Mouse (Mus musculus) bone marrow macrophage, adult 2 months (primary cell): ENCODE data around the gene Gm379. TPM values are rescaled to one million over a fixed set of nuclear protein-coding genes. Genes with fewer than 3 reads are reported as not detected.

ENCODE experiments used
- H3K27ac ChIP-seq: 2 replicates; pipeline ENCODE4 v1.5.1; 2012; ENCODE audit warnings: low read depth, low read length; ENCODE audit not compliant: insufficient read depth
- H3K4me1 ChIP-seq: 2 replicates; pipeline ENCODE4 v1.6.1; 2012; ENCODE audit warnings: low read length; ENCODE audit not compliant: control insufficient read depth, insufficient read depth
- H3K4me3 ChIP-seq: 2 replicates; pipeline ENCODE4 v1.5.1; 2012; ENCODE audit warnings: mild to moderate bottlenecking, low read length, moderate library complexity; ENCODE audit not compliant: insufficient read depth
- CTCF ChIP-seq: IDR thresholded peaks from 2 replicates; pipeline ENCODE4 v1.5.1; 2012; ENCODE audit warnings: low read depth, mild to moderate bottlenecking, low read length, moderate library complexity
- POLR2A ChIP-seq: IDR thresholded peaks from 2 replicates; pipeline ENCODE4 v1.6.1; 2012; ENCODE audit warnings: mild to moderate bottlenecking, low read depth, low read length, borderline replicate concordance
- polyA plus RNA-seq: library from polyadenylated mRNA; stranded (reverse); fragments of >200 nt; gene quantifications from 2 replicates; pipeline ENCODE4 v1.2.4, GENCODE M21; 2012; ENCODE audit not compliant: missing spikeins, insufficient read depth, insufficient read length

The Gm379 gene
- not detected in 2 replicates for polyA plus RNA-seq

DNA sequence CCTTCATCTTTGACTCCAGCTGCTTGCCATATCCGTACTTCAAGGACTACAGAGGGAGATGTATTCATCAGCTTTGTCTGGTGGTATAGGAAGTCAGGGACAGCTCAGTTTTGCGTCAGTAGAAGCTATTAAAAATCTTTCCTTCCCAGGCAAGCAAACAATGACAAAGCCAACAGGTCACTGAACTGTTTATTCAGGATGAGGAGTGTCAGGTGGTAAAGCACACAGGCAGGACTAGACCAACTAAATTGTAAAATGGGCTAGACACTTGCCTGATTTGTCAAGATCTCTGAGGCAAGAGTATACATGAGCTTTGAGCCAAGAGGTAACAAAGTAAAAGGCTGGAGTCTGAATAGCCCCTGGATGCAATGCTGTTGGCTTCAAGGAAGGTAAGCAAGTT, at the start of gene Gm379:
Gene Gm379, minus strand, starts transcription at position 7 of the 400 bp plus-strand sequence.
- H3K4me3 ChIP-seq, result no peak within 1 kb of the TSS
- no peaks in the 10 kb centered on the region for H3K4me1 ChIP-seq
- H3K27ac ChIP-seq, result no peak within 1 kb of the TSS
- TF ChIP-seq POLR2A, result no peak
- no peak for TF ChIP-seq CTCF

DNA sequence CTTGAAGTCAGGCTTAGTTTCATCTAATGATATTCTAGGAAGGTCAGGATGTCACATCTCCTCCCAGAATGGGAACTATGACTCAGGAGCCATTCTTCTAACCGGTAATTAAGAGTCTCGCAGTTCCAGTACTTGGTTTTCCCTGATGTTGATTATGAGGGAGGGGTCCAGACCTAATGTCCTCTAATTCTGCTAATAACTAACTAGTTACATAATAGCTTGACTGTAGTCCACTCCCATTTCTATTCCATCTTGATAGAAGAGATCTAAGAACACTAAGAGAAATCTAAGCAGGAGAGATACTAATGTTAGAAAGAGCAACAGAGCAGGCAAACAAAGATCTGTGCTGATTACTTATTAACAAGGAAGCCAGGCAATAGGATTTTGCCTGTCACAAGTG, 39.6 kb upstream of the Gm379 start:
- H3K4me1 ChIP-seq, result no peaks in the 10 kb centered on the region
- no peak overlapping the region for H3K4me3 ChIP-seq
- no peak overlapping the region for H3K27ac ChIP-seq
- TF ChIP-seq CTCF, result no peak
- TF ChIP-seq POLR2A, result no peak

DNA sequence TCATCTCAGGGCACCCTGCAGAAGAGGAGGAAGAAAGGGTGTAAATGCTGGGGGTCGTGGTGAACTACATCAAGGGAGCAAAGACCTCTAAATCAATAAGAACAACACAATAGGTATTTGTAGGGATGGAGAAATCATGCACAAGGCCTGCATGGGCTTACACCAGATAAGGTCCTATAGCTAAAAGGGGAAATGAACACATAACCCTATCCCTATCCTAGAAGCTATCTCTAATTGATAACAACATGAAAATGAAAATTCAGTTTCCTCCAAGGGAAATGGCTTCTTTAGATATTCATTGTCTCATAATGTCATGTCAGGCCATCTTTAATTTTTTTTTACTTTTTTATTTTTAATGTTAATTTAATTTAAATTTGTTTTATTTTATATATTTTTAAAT, 4.2 kb upstream of the Gm379 start:
- no peak for TF ChIP-seq POLR2A
- TF ChIP-seq CTCF, result no peak
- Histone ChIP-seq H3K4me1 (no peaks in the 10 kb centered on the region), H3K27ac (no peak overlapping the region), H3K4me3 (no peak overlapping the region)

DNA sequence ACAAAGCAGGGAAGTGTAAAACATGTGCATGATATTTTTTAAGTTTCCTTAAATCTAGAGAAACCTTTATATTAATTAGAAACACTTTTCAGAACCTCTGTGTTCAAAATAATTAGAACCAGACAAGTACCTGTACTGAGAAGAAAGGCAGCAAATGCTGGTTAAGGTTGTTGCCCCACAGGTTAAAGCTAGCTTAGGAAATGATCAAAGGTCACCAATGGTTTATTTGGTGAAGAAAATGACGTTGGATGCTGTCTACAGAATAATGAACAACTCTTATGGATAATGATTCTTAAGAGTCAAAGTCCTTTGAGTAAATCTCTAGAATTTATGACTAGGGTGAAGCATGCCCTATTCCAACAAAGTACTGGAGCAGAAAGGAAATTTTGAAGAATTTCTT, 42.7 kb downstream of the Gm379 start:
- no peak overlapping the region for H3K27ac ChIP-seq
- no peak overlapping the region for H3K4me3 ChIP-seq
- H3K4me1 ChIP-seq, result no peaks in the 10 kb centered on the region
- no peak for TF ChIP-seq POLR2A
- no peak for TF ChIP-seq CTCF

DNA sequence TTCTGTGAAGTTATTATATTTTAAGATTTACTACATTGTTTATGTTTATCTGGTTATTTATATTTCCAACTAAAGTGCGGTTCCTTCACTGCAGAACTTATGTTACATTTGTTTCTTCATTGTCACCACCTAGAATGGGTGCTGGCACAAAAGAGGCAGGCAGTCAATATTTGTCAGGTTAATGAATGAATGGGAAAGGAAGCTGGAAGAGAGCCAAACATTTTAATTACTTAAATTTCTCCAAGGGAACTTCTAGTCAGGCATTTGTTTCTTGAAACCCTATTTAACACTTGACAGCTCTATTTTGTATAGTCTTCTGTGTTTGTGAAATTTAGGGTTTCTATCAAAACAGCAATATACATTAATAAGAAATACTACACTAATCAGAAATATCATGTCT, 43.8 kb downstream of the Gm379 start:
- H3K4me1 ChIP-seq, result no peaks in the 10 kb centered on the region
- no peak overlapping the region for H3K27ac ChIP-seq
- no peak overlapping the region for H3K4me3 ChIP-seq
- TF ChIP-seq POLR2A (no peak), CTCF (no peak)

Other genes with a start within 250 kb of the Gm379 start
- 6.5 TPM in 2 replicates for gene Brwd3, start 169.5 kb upstream of the Gm379 start, polyA plus RNA-seq